Mouse (Mus musculus) kidney, postnatal 36 days (tissue): ENCODE measurements at regions not wholly inside any gene's neighbourhood (a gene's known extent, or its start where the extent isn't known, plus 50 kb on each side); places are given as distances from the start of the nearest gene placed in this dataset.
"Not testable (repeated sequence)": the region's sequence is repeated elsewhere in the genome, so short reads cannot be mapped to it uniquely, and the experiment has no call there.

Experiments
- DNase-seq, 2 experiments: peaks; one replicate each; pipeline ENCODE4 v3.0.0; 2021 to 2022; ENCODE audit warnings: mixed read lengths in 2 of 2

DNA sequence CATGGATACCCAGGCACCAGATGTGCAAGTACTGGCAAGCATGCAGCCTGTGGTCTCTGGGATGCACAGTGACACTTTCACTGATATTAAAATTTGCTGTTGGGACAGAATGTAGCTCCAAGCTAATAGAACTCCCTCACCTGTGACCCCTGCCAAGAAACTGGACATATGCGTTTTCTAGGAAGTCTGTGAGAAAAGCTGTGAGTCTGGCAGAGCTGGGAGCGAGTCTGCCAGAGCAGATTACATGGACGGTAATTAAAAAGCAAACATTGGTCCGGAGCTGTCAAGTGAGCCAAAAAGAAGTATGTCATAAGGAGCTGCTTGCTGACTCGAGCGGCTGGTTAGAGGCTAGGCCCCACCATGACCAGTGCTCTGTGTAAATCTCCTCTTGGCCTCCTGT, 147.1 kb downstream of the Tsen15 start:
- no peak for DNase-seq

DNA sequence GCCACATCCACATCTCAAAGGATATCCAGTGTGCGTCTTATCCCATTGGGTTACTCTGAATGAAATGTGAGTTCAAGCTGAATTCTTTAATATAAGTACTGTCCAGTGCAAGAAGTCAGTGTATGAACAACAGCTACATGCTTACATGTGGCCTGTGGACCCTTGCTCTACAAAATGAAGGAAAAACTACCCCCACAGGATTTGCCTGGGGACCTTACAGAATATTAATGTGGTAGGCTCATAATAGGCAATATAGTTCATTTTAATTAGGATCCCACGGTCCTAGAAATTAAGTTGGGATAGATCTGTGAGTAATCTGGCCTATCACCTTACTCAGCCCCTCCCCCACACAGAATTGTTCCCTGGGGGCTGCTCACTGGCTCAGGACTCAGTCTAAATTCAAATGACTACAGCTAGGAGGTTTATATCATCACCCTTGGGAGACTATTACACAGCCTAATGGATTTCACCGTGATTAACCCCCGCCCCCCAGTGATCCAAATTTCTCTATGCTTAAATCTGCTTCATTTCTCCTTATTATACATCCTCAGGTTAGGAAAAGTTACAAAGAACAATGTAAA, 145.4 kb upstream of the 1700025G04Rik start:
- no peak for DNase-seq

DNA sequence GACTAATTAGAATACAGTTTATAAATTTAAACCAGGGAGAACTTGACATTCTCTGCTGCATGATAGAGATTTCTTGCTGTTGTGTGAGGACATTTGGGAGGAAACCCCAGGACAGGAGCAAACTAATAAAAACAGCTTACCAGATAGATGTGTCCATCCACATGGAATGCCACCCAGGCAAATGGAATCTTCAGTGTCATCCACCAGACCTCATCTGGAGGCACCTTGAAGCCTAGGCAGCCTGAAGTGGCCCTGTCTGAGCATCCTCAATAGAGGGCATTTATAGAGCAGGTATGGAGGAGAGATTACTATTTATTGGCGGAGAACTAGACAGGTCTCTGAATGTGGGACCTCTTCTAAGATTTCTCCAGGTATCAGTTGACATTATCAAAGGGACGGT, 144.8 kb upstream of the 1700025G04Rik start:
- no peak for DNase-seq

DNA sequence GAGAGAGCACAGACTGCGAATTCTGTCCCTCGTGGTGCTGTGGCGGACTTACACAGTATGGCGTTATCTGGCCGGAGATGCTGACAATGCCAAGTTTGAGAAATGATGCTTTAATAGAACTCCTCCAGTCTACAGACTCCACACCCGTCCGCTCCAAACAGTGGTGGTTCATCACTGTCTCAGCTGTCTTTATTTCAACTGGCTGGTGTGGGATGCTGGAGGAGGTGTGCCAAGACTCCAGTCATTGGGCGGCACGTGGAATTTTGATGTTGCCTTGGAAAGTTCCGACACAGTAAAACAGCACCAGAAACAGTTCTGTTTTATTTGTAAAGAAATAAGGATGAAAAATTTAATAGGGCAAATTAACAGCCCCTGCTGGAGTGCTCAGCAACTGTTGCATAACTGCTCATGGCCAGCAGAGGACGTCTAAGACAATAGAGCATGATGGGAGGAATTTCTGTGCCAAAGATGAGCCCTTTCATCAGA, 141.8 kb upstream of the 1700025G04Rik start:
- DNase-seq, result no peak

DNA sequence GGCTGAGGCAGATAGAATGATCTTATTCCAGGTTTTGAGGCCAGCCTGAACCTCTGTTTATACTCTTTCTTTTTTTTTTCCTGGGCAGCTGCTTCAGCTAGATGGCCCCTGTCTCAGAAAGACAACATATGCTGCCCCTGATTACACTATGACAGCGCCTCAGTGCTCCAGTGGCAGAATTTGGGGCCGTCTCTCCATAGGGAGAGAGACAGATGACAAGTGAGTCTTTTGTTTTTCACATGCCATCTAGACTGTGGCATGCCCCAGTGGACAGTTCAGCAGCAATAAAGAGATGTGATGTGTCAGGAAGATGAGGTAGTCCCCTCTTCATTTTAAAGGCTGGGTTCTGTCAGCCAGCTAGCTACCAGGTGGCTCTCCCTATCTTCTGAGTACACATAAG, 139.8 kb upstream of the 1700025G04Rik start:
- DNase-seq, result no peak

DNA sequence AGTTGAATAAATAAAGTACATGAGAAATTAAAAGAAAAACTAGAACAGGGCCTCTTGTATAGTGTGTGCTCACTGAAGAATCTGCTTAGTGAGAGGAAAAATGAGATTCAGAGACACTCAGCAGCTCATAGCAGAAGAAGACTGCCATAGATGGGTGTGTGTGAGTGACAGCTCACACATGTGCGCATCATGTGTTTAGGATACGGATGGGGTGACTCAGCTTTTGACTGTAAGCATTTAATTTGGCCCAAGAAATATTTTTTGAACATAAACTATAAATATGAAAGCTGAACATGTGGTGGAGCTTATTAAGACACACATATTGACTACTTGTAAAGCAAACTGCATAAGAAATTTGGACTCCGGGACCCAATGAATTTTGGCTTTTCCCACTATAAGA, 136.1 kb upstream of the 1700025G04Rik start:
- no peak for DNase-seq

DNA sequence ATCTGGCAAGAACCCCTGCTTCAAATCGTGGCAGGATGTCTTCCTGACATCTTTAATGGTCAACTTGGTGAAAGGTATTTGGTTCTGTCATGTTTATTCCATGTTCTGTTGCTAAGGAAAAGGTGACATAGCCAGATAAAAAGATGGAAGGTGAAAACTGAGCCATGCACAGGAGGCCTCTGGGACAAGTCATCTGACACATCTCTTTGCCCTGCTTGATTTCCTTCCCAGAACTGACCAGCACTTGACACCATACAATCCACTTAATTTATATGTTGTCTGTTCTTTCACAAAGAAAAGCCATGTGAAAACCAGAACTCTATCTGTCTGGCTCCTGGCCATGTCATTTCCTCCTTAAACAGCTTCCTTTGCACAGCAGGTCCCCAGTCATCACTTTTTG, 133.7 kb upstream of the 1700025G04Rik start:
- peak; percentile 52 to 71 for DNase-seq

DNA sequence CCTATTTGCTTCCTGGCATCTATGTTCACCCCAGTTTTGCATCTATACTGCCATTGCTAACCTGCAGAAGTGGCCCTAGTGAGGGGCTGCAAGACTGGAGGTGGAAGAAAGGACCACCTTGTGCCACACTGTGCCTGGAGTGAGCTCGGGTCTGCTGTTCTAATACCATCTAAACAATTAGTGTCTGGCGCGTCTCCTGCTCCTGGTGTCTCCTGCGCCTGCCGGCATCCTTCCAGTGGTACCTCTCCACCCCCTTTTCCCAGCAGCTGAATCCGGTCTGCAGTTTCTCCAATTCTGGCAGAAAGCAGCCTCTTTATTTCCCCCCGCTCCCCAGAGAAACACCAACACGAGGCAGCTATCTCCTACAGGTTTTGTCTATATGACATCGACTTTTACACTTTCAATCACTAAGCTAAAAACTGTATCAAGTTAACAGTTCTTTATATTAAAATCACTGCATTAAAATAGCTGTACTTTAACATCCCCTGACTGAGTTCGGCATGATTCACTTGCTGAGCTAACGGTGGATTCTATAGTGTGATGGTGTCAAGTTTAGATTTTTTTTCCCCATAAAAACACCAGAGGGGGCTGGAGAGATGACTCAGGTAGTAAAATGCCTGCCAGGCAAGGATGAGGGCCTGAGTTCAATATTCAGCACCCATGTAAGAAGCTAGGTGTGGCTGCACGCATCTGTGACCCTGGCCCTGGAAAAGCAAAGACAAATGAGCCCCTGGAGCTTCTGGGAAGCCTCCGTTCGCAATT, 131.1 kb upstream of the 1700025G04Rik start:
- DNase-seq, result no peak

DNA sequence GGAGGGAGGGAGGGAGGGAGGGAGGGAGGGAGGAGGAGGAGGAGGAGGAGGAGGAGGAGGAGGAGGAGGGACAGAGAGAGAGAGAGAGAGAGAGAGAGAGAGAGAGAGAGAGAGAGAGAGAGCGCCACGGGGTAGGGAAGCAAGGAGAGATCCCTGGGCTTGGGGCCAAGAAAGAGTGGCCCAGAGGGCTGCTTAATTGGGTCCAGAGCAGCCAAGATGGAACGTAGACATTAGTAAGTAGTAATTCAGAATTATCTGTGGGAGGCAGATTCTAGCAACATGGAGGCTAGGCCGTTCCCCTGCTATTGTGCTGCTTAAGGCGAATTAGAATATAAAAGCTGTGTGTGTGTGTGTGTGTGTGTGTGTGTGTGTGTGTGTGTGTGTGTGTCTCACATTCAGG, 129.8 kb upstream of the 1700025G04Rik start:
- DNase-seq, result not testable (repeated sequence)

DNA sequence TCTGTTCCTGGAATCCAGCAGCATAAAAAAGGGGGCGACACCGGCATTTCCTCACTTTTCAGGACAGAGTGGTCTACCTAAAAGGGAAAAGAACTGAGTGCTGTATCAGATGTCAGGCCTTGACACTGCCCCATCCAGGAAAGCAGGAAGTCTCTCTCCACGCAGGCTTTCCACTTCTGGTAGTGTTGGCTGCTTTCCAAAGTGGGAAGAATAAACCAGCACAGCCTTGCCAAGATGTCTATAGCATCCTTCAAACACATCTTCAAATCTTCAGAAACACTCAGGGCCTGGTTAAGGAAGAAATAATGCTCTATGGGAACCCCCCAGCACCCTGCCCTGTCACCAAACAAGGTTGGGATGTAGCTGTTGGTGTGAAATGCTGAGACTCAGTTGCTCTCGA, 127.5 kb upstream of the 1700025G04Rik start:
- DNase-seq, result peak; percentile 14 to 29

DNA sequence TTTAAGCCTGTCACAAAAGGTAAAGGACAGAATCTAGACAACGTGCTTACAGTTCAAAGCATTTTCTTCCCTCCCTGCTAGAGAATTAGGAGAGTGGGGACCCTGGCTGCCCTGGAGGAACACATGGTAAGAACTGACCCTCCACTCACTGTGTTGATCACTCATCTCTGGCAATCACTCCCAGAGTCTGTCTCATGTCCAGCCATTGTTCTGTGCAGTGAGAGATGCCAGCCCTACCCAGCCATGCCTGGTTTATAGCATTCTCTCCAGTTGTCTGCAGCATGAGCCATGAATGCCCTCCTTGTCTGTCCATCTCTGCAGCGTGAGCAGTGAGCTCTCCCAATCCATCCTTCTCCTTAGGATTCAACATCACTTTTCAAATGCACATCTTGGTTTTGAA, 124.5 kb upstream of the 1700025G04Rik start:
- no peak for DNase-seq

DNA sequence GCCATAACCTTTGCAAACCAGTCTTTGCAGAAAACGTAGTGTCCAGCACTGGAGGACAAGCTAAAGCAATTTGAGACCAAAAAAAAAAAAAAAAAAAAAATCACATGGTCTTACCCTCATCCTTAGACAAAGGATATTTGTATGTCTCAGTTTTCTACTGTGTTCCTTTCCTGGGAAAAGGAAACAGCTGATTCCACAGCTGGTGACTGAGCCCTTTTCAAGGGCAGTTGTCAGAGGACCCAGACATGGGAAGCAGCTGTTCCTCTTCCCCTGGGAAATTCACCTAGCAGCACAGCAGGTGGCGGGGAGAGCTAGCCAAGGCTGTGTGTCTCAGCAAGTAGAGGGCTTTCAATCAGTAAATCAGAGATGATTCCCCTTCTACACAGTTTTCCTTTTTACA, 113.3 kb upstream of the 1700025G04Rik start:
- no peak for DNase-seq

DNA sequence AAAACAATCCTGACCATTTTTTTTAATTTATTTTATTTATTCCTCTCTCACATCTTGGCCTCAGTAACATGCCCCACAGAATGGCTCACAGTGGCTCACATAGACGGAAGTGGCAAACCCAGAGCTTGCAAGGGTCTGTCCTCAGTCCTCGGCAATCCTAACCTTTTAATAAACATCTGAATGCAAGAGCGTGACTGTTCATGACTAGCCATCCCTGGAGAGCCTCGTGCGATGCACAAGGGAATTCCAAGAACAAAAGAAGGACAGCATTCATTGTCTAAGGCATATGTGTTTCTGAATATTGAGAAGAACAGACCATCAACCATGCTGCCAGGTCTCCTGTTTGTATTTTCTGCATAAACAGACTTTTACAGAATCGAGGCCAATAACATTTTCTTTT, 98.8 kb upstream of the 1700025G04Rik start:
- DNase-seq, result no peak

DNA sequence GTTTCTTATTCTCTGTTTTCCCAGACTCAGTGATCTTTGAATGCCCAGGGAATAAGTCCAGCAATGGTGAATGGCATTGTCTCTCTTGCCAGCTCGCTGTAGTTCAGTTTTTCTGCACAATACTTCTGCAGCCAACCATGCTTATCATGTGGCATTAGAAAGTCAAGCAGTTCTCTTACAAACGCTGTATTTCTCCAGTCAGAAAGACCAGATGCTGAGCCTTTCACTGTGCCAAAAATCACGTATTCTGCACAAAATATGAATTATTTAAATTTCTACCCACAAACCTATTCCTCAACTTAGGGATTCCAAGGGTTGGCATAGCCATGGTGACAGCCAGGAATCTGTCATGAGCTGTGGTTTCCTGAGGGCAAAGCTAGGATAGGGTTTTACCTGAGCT, 95.0 kb upstream of the 1700025G04Rik start:
- no peak for DNase-seq

DNA sequence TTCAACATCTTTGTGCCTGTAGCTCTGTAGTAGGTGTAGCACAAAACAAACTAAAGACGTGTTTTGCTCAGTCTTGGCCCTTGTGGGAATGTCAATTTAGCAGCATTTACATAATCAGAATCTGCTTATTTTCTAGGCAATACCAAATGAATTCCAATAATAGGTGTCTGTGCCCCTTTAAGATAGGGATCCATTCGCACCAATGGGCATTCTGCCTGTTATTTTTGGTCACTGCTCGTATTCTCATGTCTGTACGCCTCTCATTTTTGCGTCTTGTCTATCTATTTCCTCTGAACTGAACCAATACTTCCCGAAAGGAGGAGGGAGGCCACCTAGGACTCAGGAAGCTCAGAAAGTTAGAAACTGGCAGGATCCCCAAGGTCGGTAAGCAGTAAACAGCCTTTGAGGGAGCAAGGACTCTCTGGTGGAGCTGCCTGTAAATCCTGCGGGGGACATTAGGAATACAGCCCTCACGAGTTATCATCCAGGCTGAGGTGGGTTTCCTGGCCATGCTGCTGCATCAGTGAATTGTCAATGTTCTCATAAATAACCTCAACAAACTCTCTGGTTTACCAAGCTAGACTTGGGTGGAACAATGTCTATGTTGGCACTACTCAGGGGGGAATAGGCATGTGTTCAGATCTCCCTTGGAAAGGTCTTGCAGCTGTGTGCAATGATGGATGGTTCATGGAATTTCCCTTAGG, 86.5 kb upstream of the 1700025G04Rik start:
- DNase-seq, result peak in 1 of 2 experiments; percentile 12

DNA sequence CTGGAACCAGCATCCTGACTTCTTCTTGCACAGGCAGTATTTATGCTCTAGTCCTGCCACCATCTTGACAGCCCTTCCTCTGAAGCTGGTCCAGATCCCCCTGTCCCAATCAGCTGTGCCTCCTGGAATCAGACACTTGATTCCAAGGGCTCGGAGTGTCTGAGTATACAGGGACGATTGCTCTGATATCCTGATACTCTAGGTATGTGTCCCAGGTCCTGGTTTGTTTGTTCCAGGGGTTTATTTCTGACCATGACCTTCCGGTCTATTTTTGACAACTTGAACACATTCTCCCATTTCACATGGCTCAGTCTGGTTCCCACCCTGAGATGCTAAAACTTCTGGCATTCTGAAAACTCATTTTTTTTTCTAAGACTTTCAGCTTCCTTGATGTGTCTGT, 85.8 kb upstream of the 1700025G04Rik start:
- no peak for DNase-seq

DNA sequence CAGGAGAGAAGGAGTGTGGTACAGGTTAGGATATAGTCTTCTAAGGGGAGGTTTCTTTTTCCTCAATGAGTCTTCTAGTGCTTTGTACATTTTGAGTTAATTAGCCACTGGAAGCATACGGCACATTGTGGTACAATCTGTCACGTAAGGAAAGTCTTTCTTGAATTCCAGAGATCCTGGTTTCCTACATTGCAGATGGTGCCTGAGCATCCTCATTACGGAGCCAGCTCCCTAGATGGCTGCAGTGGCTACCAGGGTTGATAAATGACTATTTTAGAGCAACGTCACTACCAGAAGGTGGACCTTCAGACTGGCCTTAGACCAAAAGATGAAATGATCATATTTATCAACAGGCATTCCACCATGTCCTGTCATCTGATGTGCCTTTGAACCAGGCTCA, 84.5 kb upstream of the 1700025G04Rik start:
- DNase-seq, result no peak

DNA sequence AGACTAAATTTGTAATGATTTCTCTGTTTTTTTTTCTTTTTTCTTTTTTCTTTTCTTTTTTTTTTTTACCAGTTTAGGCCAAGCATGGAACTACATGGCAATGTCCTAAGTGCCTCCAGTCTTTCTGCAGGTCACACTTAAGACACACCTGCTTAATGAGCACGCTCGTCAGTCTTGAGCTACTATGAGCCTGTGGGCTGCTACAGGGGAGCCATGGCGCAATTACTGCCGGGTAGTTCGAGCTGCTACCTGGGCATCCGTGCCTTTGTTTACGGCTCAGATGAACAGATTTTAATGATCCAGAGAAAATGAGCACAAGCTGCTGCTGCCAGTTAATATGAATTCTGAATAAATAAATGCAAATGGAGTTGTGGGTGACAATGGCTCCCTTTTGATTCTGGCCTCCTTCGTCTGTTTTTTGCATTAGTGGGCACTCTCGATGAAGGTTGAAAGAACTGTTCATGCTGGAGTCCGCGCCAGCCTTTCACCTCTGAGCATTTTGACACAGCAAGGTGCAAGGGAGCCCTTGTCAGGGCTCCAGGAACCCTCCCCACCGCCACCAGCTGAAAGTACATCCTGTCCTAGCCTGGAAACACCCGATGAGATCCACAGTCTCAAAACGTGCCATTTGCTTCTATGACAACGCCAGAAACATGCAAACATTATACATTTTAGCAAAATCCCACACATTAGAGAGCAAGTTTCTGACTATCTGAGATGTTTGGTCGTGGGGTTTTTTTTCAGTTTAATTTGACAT, 81.3 kb upstream of the 1700025G04Rik start:
- DNase-seq, result no peak

DNA sequence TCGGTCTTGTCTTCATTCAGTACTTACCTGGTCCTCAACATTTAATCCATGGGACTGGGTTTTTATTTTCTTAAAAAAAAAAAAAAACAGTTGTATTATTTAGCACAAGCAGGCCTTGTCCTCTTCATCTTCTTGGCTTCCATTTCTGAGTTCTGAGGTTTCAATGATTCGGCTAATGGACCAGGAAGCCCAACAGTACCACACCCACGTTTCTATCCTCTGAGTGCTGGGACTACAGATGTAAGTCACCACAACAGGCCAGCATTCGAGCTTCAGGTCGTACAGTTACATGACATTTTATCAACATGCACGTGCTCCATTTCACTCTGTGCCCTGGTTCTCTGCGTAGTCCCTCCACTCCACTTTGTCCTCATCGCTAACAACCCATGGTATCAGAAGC, 80.7 kb upstream of the 1700025G04Rik start:
- no peak for DNase-seq

DNA sequence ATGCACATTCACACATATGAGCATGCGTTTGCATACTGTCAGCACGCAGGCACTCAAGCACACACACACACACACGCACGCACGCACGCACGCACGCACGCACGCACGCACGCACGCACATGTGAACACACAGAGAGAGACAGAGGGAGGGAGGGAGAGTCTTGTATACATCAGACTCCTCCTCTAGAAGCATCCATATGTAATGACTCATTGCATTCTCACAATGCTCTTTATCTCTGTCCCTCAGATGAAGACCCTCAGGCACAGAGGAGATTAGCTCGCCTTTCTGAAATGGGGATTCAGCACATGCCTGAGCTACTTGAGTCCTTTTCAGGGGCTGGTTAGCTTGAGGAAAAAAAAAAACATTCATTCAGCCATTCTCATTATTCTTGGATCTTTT, 79.6 kb upstream of the 1700025G04Rik start:
- DNase-seq, result no peak

DNA sequence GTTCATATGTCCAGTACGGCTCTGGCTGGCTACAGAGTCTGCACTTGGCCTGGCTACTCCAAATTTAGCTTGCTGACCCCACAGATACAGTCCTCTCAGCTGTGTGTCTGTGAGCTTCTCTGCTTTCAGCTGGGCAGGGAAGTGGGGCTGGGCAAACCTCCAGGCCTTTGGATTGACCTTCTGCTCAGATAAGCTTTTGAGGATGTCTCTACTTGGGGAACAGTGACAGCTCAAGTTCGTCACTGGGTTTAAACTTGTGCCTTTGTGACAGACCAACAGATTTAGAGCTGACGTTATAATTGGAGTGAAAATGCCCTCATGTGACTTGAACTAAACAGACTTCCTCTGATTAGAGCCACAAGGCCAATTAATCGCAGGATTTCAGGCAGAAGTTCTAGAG, 78.4 kb upstream of the 1700025G04Rik start:
- peak; percentile 56 to 59 for DNase-seq

DNA sequence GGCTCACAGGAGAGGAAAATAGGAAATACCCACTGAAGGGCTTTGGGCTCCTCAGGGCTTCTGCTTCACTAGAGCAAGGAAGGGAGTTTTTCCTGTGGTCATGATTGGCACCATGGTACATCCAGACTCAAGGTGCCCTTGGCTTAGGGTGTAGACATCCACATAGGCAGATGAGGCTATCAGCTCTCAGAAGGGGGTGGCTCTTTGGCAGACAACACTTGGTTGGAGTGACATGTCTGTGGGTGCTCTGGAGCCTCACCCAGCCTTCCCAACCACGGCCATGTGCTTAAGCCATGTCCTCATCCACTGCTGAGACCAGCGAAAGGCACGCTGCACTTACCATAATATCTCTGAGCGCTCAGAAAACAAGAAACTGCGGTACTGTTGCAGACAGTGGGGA, 77.8 kb upstream of the 1700025G04Rik start:
- DNase-seq, result no peak

DNA sequence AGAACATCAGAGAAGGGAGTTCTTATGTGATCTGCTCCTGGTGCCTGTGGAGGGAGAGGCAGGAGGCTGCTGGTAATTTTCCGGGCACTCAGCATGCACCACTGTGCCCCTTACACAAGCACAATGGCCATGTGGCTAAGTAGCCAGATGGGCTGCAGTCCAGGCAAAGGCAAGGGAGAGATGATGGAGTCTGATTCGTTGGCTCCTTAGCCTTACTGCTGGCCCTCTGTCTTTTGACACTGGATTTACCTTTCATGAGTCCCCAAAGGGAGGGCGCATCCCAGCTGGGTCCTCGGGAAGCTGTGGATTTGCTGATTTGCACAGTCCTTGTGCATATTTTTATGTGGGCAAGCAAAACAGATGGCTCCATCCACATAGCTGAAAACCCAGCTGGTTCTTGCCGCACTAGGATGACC, 75.6 kb upstream of the 1700025G04Rik start:
- DNase-seq, result no peak
